Mouse (Mus musculus) bone marrow macrophage, adult 2 months (primary cell): ENCODE measurements at regions not wholly inside any gene's neighbourhood (a gene's known extent, or its start where the extent isn't known, plus 50 kb on each side); places are given as distances from the start of the nearest gene placed in this dataset.

Experiments
- H3K27ac ChIP-seq: 2 replicates; pipeline ENCODE4 v1.5.1; 2012; ENCODE audit warnings: low read depth, low read length; ENCODE audit not compliant: insufficient read depth
- H3K4me1 ChIP-seq: 2 replicates; pipeline ENCODE4 v1.6.1; 2012; ENCODE audit warnings: low read length; ENCODE audit not compliant: control insufficient read depth, insufficient read depth
- H3K4me3 ChIP-seq: 2 replicates; pipeline ENCODE4 v1.5.1; 2012; ENCODE audit warnings: mild to moderate bottlenecking, low read length, moderate library complexity; ENCODE audit not compliant: insufficient read depth
- CTCF ChIP-seq: IDR thresholded peaks from 2 replicates; pipeline ENCODE4 v1.5.1; 2012; ENCODE audit warnings: low read depth, mild to moderate bottlenecking, low read length, moderate library complexity
- POLR2A ChIP-seq: IDR thresholded peaks from 2 replicates; pipeline ENCODE4 v1.6.1; 2012; ENCODE audit warnings: mild to moderate bottlenecking, low read depth, low read length, borderline replicate concordance

GRCm38 (mm10) chr6:49750544-49750943, 72.0 kb upstream of the Npy start:
- no peak overlapping the region for H3K4me3 ChIP-seq
- H3K27ac ChIP-seq: no peak overlapping the region
- TF ChIP-seq CTCF (no peak), POLR2A (no peak)
- H3K4me1 ChIP-seq: no peaks in the 10 kb centered on the region

GRCm38 (mm10) chr6:49759614-49760013, 62.9 kb upstream of the Npy start:
- Histone ChIP-seq H3K4me1 (no peaks in the 10 kb centered on the region), H3K4me3 (no peak overlapping the region), H3K27ac (no peak overlapping the region)
- TF ChIP-seq POLR2A (no peak), CTCF (no peak)

- no peak for TF ChIP-seq POLR2A
- no peak for TF ChIP-seq CTCF
- no peak overlapping the region for H3K27ac ChIP-seq
Observed at GRCm38 (mm10) chr6:49764746-49765145, 57.8 kb upstream of the Npy start.

GRCm38 (mm10) chr6:49769904-49770720, 52.4 kb upstream of the Npy start:
- TF ChIP-seq POLR2A: no peak
- TF ChIP-seq CTCF: no peak
- H3K27ac ChIP-seq: no peak overlapping the region
- H3K4me3 ChIP-seq: no peak overlapping the region
- H3K4me1 ChIP-seq: no peaks in the 10 kb centered on the region

More at GRCm38 (mm10) chr6:49764746-49765145, 57.8 kb upstream of the Npy start:
- H3K4me1 ChIP-seq: no peaks in the 10 kb centered on the region
- H3K4me3 ChIP-seq: no peak overlapping the region
